Mouse (Mus musculus): ENCODE measurements around the gene Reps1. TPM values are rescaled to one million over a fixed set of nuclear protein-coding genes. Genes with fewer than 3 reads are reported as not detected.

The Reps1 gene
- polyA plus RNA-seq, 1 experiment from 2014 or later = 15.2 TPM

GRCm38 (mm10) chr10:18147224-18147623, 91.6 kb downstream of the Reps1 start:
- ATAC-seq = no peak
- Histone ChIP-seq H3K36me3 (ENCODE audit: control insufficient read depth, insufficient read depth, low read length) (no peaks in the 10 kb centered on the region), H3K4me2 (ENCODE audit: low read length) (no peak overlapping the region), H3K9ac (ENCODE audit: low read depth, low read length) (no peak overlapping the region), H3K4me1 (ENCODE audit: control insufficient read depth, insufficient read depth, low read depth, low read length) (no peaks in the 10 kb centered on the region), H3K9me3 (ENCODE audit: control insufficient read depth, low read length) (no peaks in the 10 kb centered on the region), H3K27me3 (replicated peaks; ENCODE audit: control insufficient read depth, insufficient read depth, low read length) (no peaks in the 10 kb centered on the region), H3K27ac (ENCODE audit: low read depth, low read length) (no peak overlapping the region), H3K4me3 (ENCODE audit: low read length) (no peak overlapping the region)
- WGBS = 84% methylated on average over 3 of the region's 3 CpGs

- Histone ChIP-seq H3K36me3 (ENCODE audit: control insufficient read depth, insufficient read depth, low read length) (no peaks in the 10 kb centered on the region), H3K27me3 (replicated peaks; ENCODE audit: control insufficient read depth, insufficient read depth, low read length) (no peaks in the 10 kb centered on the region)
- 86% methylated on average over 7 of the region's 7 CpGs for WGBS
Observed at GRCm38 (mm10) chr10:18162435-18162971, 106.8 kb downstream of the Reps1 start.

More at GRCm38 (mm10) chr10:18162435-18162971, 106.8 kb downstream of the Reps1 start:
- no peaks in the 10 kb centered on the region for H3K9me3 ChIP-seq (ENCODE audit: control insufficient read depth, low read length)
- no peak overlapping the region for H3K4me3 ChIP-seq (ENCODE audit: low read length)
- no peak overlapping the region for H3K9ac ChIP-seq (ENCODE audit: low read depth, low read length)
- no peak overlapping the region for H3K4me2 ChIP-seq (ENCODE audit: low read length)
- no peak overlapping the region for H3K27ac ChIP-seq (ENCODE audit: low read depth, low read length)
- ATAC-seq = no peak
- H3K4me1 ChIP-seq (ENCODE audit: control insufficient read depth, insufficient read depth, low read depth, low read length) = no peaks in the 10 kb centered on the region

Other genes with a start within 250 kb of the Reps1 start
- gene Heca, start 107.8 kb upstream of the Reps1 start, polyA plus RNA-seq (2015; fragmentation: Nextera tagmentation; extraction: Ambion mirVana) = 3.9 and 4.4 TPM in 2 replicates
- gene Abracl, start 32.6 kb upstream of the Reps1 start, polyA plus RNA-seq (2015; fragmentation: Nextera tagmentation; extraction: Ambion mirVana) = 51.6 and 51.7 TPM in 2 replicates
- 0.29 and 0.35 TPM in 2 replicates for gene Ect2l, start 155.0 kb downstream of the Reps1 start, polyA plus RNA-seq (2015; fragmentation: Nextera tagmentation; extraction: Ambion mirVana)
- 6.3 and 8.3 TPM in 2 replicates for gene Ccdc28a, start 179.1 kb downstream of the Reps1 start, polyA plus RNA-seq (2015; fragmentation: Nextera tagmentation; extraction: Ambion mirVana)